Mouse (Mus musculus) B cell, adult 2 months (primary cell): ENCODE data around the gene Cntn2.
"Not testable (repeated sequence)": the region's sequence is repeated elsewhere in the genome, so short reads cannot be mapped to it uniquely, and the experiment has no call there.

Experiments used
- DNase-seq, 2 experiments: peaks; one replicate each; pipeline ENCODE4 v3.0.0; 2022

Cntn2 gene

DNA sequence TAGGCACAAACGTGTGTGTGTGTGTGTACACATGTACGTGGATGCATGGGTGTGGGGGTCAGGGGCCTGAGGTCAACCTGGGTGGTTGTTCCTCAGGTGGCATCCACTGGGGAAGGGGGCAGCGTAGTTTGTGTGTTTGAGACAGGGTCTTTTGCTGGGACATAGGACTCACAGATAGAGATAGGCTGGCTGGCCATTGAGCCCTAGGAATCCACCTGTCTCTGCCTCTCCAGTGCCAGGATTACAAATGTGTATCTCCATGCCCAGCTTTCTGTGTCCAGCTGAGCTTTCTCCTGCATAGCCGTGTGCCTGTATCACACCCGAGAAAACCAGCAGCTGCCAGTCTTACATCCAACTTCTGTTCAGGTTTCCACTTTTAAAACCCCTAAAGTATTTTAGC, 33.3 kb downstream of the Cntn2 start:
- no peak for DNase-seq

GRCm38 (mm10) chr1:132506656-132507055, 36.4 kb downstream of the Cntn2 start:
- no peak for DNase-seq

- DNase-seq: no peak
Measured at GRCm38 (mm10) chr1:132506058-132506457, 37.0 kb downstream of the Cntn2 start, which contains the start of gene Tmem81. Gene Tmem81, plus strand, starts transcription at chr1:132506230.

- DNase-seq: no peak
Measured at GRCm38 (mm10) chr1:132505155-132505554, 37.9 kb downstream of the Cntn2 start.

- DNase-seq: no peak
Measured at GRCm38 (mm10) chr1:132500535-132500934, 42.5 kb downstream of the Cntn2 start.

DNA sequence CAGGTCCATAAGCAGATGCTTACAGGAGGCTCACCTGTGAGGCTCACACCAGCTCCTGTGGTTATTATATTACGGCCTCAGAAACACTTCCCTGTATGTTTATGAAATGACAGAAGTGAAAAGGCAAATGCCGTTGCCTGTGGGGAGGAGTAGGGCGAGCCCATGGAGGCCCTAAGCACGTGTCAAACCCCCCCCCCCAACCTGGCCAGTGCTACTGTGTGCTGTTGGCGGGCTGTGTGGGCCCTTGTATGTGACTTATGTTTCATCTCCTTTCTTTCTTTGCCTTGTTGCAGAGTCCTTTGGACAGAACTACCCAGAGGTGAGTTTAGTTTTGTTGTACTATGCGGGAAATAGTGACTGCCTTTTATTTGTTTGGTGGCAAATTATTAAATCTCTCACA, 59.3 kb downstream of the Cntn2 start:
- DNase-seq: no peak

GRCm38 (mm10) chr1:132483234-132483633, 59.8 kb downstream of the Cntn2 start:
- DNase-seq: no peak

- DNase-seq: no peak
Measured at GRCm38 (mm10) chr1:132481619-132482018, 61.4 kb downstream of the Cntn2 start.

GRCm38 (mm10) chr1:132479438-132479837, 63.6 kb downstream of the Cntn2 start:
- DNase-seq: no peak

DNA sequence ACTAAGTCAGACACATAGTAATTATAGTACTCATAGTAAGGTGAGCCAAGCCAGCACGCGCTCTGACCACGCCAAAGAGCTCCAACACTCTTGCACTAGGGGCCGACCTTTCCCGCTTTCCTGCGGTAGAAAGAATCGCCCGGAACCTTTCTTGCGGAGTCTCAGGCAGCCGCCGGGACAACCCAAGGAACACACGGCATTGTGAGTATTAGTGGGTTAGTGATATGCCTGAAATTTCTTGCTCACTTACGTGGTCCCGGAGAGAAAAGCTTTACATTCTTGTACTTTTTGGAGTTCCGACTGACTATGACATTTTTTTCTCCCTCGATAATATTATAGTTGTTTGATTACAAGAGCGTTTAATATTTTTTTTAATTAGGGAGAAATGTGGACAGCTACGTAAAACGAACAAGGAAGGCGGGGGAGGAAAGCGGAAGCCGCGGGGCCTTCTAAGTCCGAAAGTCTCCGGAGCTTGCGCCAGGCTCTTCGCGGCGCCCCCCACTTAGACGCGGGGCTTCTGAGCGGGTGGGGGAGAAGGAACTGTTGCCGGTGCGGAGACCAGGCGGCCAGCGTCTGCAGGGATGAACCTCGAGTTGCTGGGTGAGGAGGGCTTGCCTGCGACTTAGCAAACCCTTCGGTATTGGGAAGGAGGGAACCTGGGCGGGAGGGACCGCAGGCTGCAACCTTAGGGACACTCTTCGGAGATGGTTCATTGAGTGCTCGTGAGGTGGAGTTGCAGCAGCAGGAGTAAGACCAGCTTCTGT, 65.9 kb downstream of the Cntn2 start, which contains the start of gene Rbbp5:
Rbbp5 (plus strand) TSS at position 438 of the 764 bp plus-strand sequence.
- DNase-seq: peak; percentile 90 to 91

DNA sequence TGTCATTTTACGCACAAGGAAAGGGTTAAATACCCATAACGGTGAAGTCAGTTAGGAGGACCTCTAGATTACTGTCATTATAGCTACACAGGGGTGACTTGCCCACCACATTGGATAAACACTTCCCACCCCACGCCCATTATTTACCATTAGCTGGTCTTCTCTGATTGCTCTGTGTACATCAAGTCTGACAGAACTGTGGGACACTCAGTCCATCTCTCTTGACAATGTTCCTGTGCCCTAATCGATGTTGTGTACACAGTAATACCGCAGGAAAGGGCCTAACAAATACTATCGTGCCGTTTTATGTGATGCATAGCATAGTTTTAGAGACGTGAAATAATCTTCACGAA, 66.5 kb downstream of the Cntn2 start:
- no peak for DNase-seq

DNA sequence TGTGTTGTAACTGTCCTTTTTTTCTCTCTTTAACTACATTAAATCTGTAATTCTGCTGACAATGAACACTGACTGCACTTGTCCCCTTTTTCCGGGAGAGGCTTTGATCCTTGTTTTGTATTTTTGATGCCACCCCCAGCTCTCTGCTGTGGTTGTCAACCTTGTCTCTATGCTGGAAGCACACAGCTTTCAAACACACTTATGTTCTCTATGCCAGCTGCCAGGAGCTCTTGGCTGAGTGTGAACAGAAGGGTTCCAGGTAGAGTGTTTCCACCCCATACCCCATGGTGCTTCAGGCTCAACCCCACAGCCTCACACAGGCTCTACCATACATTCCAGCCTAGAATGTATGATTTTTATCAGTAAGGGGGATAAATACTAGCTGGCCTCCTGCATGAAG, 68.6 kb downstream of the Cntn2 start:
- no peak for DNase-seq

- peak; percentile 7 to 9 for DNase-seq
Measured at GRCm38 (mm10) chr1:132472537-132472936, 70.5 kb downstream of the Cntn2 start.

DNA sequence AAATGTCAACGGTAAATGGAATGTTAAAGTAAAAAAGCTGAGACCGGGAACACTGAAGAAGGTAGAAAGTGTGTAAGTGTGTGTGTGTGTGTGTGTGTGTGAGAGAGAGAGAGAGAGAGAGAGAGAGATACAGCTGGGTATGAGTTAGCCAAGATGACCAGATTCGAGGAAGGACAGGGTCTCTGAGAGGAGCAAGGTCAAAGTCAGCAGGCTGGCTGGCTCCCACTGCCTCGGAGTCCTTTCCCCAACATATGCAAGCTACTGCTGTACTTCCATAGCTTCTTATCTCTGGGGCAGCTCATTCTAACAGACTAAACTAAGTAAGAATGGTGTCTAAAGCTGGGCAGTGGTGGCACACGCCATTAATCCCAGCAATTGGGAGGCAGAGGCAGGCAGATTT, 71.6 kb downstream of the Cntn2 start:
- no peak for DNase-seq

DNA sequence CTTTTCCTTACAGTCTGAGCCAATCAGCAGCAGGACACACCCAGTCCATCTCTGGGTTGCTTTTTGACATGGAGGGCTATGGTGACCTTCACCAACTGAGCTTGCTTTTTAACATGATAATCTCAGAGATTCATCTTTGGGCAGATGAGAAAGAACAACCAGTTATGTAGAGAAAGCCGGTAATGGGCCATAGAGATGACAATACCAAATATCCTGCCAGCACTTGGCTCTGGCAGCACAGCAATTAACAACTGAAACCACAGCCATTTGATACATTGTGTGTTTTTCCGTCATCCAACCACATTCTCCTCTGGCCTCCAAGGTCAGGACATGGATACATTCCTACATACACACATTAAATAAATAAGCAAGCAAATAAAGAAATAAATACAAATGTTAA, 72.0 kb downstream of the Cntn2 start:
- DNase-seq: no peak

DNA sequence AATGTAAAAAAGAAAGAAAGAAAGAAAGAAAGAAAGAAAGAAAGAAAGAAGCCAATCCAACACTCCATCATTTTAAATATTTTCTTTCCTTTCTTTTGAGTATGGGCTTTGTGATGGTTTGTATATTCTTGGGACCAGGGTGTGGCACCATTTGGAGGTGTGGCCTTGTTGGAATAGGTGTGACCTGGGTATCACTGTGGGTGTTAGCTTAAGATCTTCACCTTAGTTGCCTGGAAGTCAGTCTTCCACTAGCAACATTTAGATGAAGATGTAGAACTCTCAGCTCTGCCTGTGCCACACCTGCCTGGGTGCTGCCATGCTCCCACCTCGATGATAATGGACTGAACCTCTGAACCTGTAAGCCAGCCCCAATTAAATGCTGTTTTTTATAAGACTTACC, 73.0 kb downstream of the Cntn2 start:
- DNase-seq: not testable (repeated sequence)

- DNase-seq: no peak
Measured at GRCm38 (mm10) chr1:132469519-132469918, 73.5 kb downstream of the Cntn2 start.

DNA sequence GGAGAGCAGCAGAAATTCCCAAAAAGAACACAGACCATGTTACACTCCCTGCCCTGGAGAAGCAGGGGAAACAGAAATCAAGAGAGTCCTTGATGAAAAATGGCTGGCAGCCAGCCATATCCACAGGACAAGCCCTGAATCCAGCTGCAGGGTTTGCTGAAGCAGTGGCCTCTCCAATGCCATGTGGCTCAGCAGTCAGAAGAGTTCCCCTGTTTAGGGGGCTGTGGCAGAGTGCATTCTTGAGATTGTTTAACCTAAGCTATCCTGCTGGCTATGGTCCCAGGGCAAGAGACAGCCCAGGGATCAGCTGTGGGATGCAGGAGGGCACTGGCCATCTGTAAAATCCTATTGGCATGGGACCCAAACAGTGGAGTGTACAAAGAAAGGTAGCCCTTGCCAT, 74.1 kb downstream of the Cntn2 start:
- DNase-seq: no peak

- no peak for DNase-seq
Measured at GRCm38 (mm10) chr1:132464651-132465050, 78.4 kb downstream of the Cntn2 start.
